ENCODE assay signal across 9 mouse cellular contexts in genomic region chr17:5206731-5207130, GRCm38 (mm10).
DNase-seq lines count a peak whose midpoint lies in the region; ATAC-seq and TF ChIP-seq lines count a peak whose summit lies in the region.
"Had no signal": no experiment of that assay in that cellular context is flagged by ENCODE, and none has a peak within 500 bp of the region (broad histone marks: within the 10 kb centered on the region; RNA-seq: fewer than 3 reads in every experiment).

No protein-coding gene starts in this region.

- no peak overlapping the region for H3K4me3 ChIP-seq in intestine, postnatal 0 days (ENCODE audit: low read depth, low read length)
- H3K4me3 ChIP-seq: hindbrain, embryonic 15.5 days had no signal

- peak; percentile 44; the same call in 1 of the 2 replicates for ATAC-seq in intestine, postnatal 0 days

- no peaks in the 10 kb centered on the region for H3K9me3 ChIP-seq in intestine, postnatal 0 days (ENCODE audit: control insufficient read depth)
- H3K9me3 ChIP-seq: hindbrain, embryonic 15.5 days had no signal

- no peak overlapping the region for H3K9ac ChIP-seq in intestine, postnatal 0 days (ENCODE audit: low read depth, low read length)
- H3K9ac ChIP-seq: hindbrain, embryonic 15.5 days had no signal

- H3K27ac ChIP-seq in intestine, postnatal 0 days (ENCODE audit: low read depth, low read length) = no peak overlapping the region
- H3K27ac ChIP-seq: hindbrain, embryonic 15.5 days had no signal

- H3K4me2 ChIP-seq in intestine, postnatal 0 days (replicated peaks; ENCODE audit: low read depth) = no peak overlapping the region
- H3K4me2 ChIP-seq: hindbrain, embryonic 15.5 days had no signal

- H3K36me3 ChIP-seq in intestine, postnatal 0 days (ENCODE audit: control insufficient read depth, insufficient read depth) = no peaks in the 10 kb centered on the region
- H3K36me3 ChIP-seq: hindbrain, embryonic 15.5 days had no signal

- peak; percentile 94 for DNase-seq in heart, adult 11 months
- no peak for DNase-seq in heart, postnatal 14 days
- DNase-seq in NIH3T3 (ENCODE audit: low read depth) (peak; percentile 92), MN1 (ENCODE audit: low spot score) (no peak)
- DNase-seq in lung, postnatal 36 days = peak; percentile 89
- no peak for DNase-seq in thymus, postnatal 10 days (ENCODE audit: low spot score in 2 of 2)
- no peak for DNase-seq in frontal cortex, postnatal 36 days (ENCODE audit: low spot score in 2 of 2)

- no peak for TF ChIP-seq CTCF in intestine, postnatal 0 days (IDR thresholded peaks at IDR 0.05; ENCODE audit: low read depth)

- H3K27me3 ChIP-seq in intestine, postnatal 0 days (replicated peaks; ENCODE audit: control insufficient read depth, insufficient read depth, low read length) = no peaks in the 10 kb centered on the region
- H3K27me3 ChIP-seq: hindbrain, embryonic 15.5 days had no signal

- intact Hi-C loops in heart, postnatal 14 days (cut with DNase I) = no loop called here

- WGBS in intestine, postnatal 0 days = 32% methylated on average over 9 of the region's 9 CpGs

- H3K4me1 ChIP-seq in intestine, postnatal 0 days (replicated peaks; ENCODE audit: control insufficient read depth, insufficient read depth, low read length) = peaks cover 18% of the 10 kb centered on the region

Comparison
In these comparisons a context has a peak if more than half of its experiments do, and no peak if none do; other contexts are left out.
1. DNase-seq: peak in heart, adult 11 months (single experiment), NIH3T3 (single experiment) and lung, postnatal 36 days (single experiment); none in heart, postnatal 14 days (0 of 2), MN1 (single experiment), thymus, postnatal 10 days (0 of 2) and frontal cortex, postnatal 36 days (0 of 2).